Mouse (Mus musculus) cortical plate, adult 2 months (tissue): Measurements from ENCODE around the gene Tbata.

Source experiments
- CTCF ChIP-seq: fragments of 200-500 bp; IDR thresholded peaks from 2 replicates; pipeline ENCODE4 v1.5.1; 2011; ENCODE audit warnings: mild to moderate bottlenecking, control low read depth, low read length; ENCODE audit not compliant: insufficient read depth; ENCODE audit errors: extremely low read depth
- POLR2A ChIP-seq: fragments of 200-500 bp; IDR thresholded peaks from 2 replicates; pipeline ENCODE4 v1.6.1; 2011; ENCODE audit warnings: mild to moderate bottlenecking, low read length, control low read depth; ENCODE audit not compliant: insufficient read depth; ENCODE audit errors: extremely low read depth

GRCm38 (mm10) chr10:61179927-61180326 lies 8.2 kb downstream of the Tbata start:
- no peak for TF ChIP-seq POLR2A
- TF ChIP-seq CTCF, result no peak
